Mouse (Mus musculus) heart, adult 18-20 months (tissue): Measurements from ENCODE around the gene Ak5. TPM values are rescaled to one million over a fixed set of nuclear protein-coding genes. Genes with fewer than 3 reads are reported as not detected.
"Not testable (repeated sequence)": the region's sequence is repeated elsewhere in the genome, so short reads cannot be mapped to it uniquely, and the experiment has no call there.

Experiments used
- DNase-seq, 2 experiments: peaks; one replicate each; pipeline ENCODE4 v3.0.0; 2021 to 2022; ENCODE audit warnings: mixed read lengths in 1 of 2
- total RNA-seq, 2 experiments: library from RNA; stranded (reverse); gene quantifications; 2 replicates each; pipeline ENCODE4 v1.2.3; 2021

Gene Ak5
- total RNA-seq, 2 experiments from 2014 or later = not detected

- no peak for DNase-seq
These were observed 192.9 kb downstream of the Ak5 start for GRCm38 (mm10) chr3:152475278-152475669.

- DNase-seq = peak; percentile 40 to 78
These were observed 193.4 kb downstream of the Ak5 start for GRCm38 (mm10) chr3:152474582-152475277.

GRCm38 (mm10) chr3:152472676-152473075, 195.5 kb downstream of the Ak5 start:
- no peak for DNase-seq

- DNase-seq = no peak
These were observed 197.8 kb downstream of the Ak5 start for GRCm38 (mm10) chr3:152470347-152470746.

- DNase-seq = peak; percentile 43 to 44
These were observed 198.5 kb downstream of the Ak5 start for GRCm38 (mm10) chr3:152469423-152470200.

- DNase-seq = no peak
These were observed 199.6 kb downstream of the Ak5 start for GRCm38 (mm10) chr3:152468569-152469041.

- no peak for DNase-seq
These were observed 200.1 kb downstream of the Ak5 start for GRCm38 (mm10) chr3:152468032-152468431.

- DNase-seq = peak in 1 of 2 experiments; percentile 42
These were observed 200.8 kb downstream of the Ak5 start for GRCm38 (mm10) chr3:152467312-152467711.

GRCm38 (mm10) chr3:152466849-152467248, 201.3 kb downstream of the Ak5 start:
- DNase-seq = no peak

- no peak for DNase-seq
These were observed 202.8 kb downstream of the Ak5 start for GRCm38 (mm10) chr3:152465338-152465737.

- no peak for DNase-seq
These were observed 203.7 kb downstream of the Ak5 start for GRCm38 (mm10) chr3:152464462-152464861.

GRCm38 (mm10) chr3:152462900-152463299, 205.3 kb downstream of the Ak5 start:
- DNase-seq = peak in 1 of 2 experiments; percentile 39

GRCm38 (mm10) chr3:152462038-152462547, 206.1 kb downstream of the Ak5 start:
- no peak for DNase-seq

- DNase-seq = no peak
These were observed 207.4 kb downstream of the Ak5 start for GRCm38 (mm10) chr3:152460802-152461201.

- DNase-seq = not testable (repeated sequence)
These were observed 209.3 kb downstream of the Ak5 start for GRCm38 (mm10) chr3:152458875-152459274.

GRCm38 (mm10) chr3:152457308-152458035, 210.7 kb downstream of the Ak5 start:
- peak; percentile 48 to 58 for DNase-seq

GRCm38 (mm10) chr3:152453163-152453562, 215.0 kb downstream of the Ak5 start:
- DNase-seq = no peak

- no peak for DNase-seq
These were observed 221.2 kb downstream of the Ak5 start for GRCm38 (mm10) chr3:152446966-152447365.

- no peak for DNase-seq
These were observed 224.0 kb downstream of the Ak5 start for GRCm38 (mm10) chr3:152444114-152444513.

GRCm38 (mm10) chr3:152442795-152443194, 225.4 kb downstream of the Ak5 start:
- DNase-seq = no peak

- no peak for DNase-seq
These were observed 230.1 kb downstream of the Ak5 start for GRCm38 (mm10) chr3:152438068-152438467.

GRCm38 (mm10) chr3:152435590-152435989, 232.6 kb downstream of the Ak5 start:
- DNase-seq = no peak
